Mouse (Mus musculus) kidney, embryonic 16.5 days (tissue): Measurements from ENCODE around the gene Cys1. TPM values are rescaled to one million over a fixed set of nuclear protein-coding genes. Genes with fewer than 3 reads are reported as not detected.

Source experiments
- ATAC-seq: fragments of 200-750 bp; cut with Nextera tagmentation; 2 replicates; pipeline ENCODE4 v1.8.0; 2017; ENCODE audit warnings: moderate TSS enrichment; ENCODE audit not compliant: low FRiP score, low TSS enrichment
- H3K27ac ChIP-seq: fragments of 300-500 bp; sonication (generic); 2 replicates; pipeline ENCODE4 v1.5.1; 2014; ENCODE audit warnings: low read length
- H3K27me3 ChIP-seq: fragments of 300-500 bp; sonication (generic); 2 replicates; pipeline ENCODE4 v1.6.1; 2014; ENCODE audit warnings: low read length, control low read depth, mixed read lengths; ENCODE audit not compliant: insufficient read depth
- H3K36me3 ChIP-seq: fragments of 300-500 bp; sonication (generic); 2 replicates; pipeline ENCODE4 v1.6.1; 2014; ENCODE audit warnings: low read length, control low read depth, mixed read lengths; ENCODE audit not compliant: insufficient read depth
- H3K4me1 ChIP-seq: fragments of 300-500 bp; sonication (generic); 2 replicates; pipeline ENCODE4 v1.6.1; 2014; ENCODE audit warnings: low read length, control low read depth, mixed read lengths; ENCODE audit not compliant: insufficient read depth
- H3K4me2 ChIP-seq: fragments of 300-500 bp; sonication (generic); replicated peaks from 2 replicates; pipeline ENCODE4 v1.6.1; 2014; ENCODE audit warnings: low read depth, low read length
- H3K4me3 ChIP-seq: fragments of 300-500 bp; sonication (generic); 2 replicates; pipeline ENCODE4 v1.5.1; 2014; ENCODE audit warnings: mild to moderate bottlenecking, low read length
- H3K9ac ChIP-seq: fragments of 300-500 bp; sonication (generic); replicated peaks from 2 replicates; pipeline ENCODE4 v1.6.1; 2014; ENCODE audit warnings: low read length
- H3K9me3 ChIP-seq: fragments of 300-500 bp; sonication (generic); 2 replicates; pipeline ENCODE4 v1.6.1; 2016; ENCODE audit warnings: low read length, control low read depth
- WGBS: fragments of 180-500 bp; shearing (Covaris S2); extraction: QIAGEN DNeasy Blood & Tissue Kit; methylation state at CpG from one replicate; pipeline ENCODE4 v1.1.7; 2014; 5-methylcytosine and 5-hydroxymethylcytosine counted together
- polyA plus RNA-seq: library from polyadenylated mRNA; unstranded; fragments of >200 nt; fragmentation: Nextera tagmentation; extraction: Ambion mirVana; gene quantifications from 2 replicates; pipeline ENCODE4 v1.2.1, GENCODE M21; 2015

The Cys1 gene
- polyA plus RNA-seq, 1 experiment from 2014 or later, result 11.1 TPM

- no peak overlapping the region for H3K4me2 ChIP-seq
- no peak overlapping the region for H3K27ac ChIP-seq
- H3K4me3 ChIP-seq, result no peak overlapping the region
- H3K9ac ChIP-seq, result no peak overlapping the region
- 0 out of 2 replicates have a peak, but pooled peaks cover 2% of the 10 kb centered on the region for H3K4me1 ChIP-seq
- H3K9me3 ChIP-seq, result no peaks in the 10 kb centered on the region
- 74% methylated on average over 4 of the region's 4 CpGs for WGBS
- ATAC-seq, result no peak
- H3K27me3 ChIP-seq, result no peaks in the 10 kb centered on the region
- no peaks in the 10 kb centered on the region for H3K36me3 ChIP-seq
Observed at GRCm38 (mm10) chr12:24632404-24632803, 49.2 kb downstream of the Cys1 start.

DNA sequence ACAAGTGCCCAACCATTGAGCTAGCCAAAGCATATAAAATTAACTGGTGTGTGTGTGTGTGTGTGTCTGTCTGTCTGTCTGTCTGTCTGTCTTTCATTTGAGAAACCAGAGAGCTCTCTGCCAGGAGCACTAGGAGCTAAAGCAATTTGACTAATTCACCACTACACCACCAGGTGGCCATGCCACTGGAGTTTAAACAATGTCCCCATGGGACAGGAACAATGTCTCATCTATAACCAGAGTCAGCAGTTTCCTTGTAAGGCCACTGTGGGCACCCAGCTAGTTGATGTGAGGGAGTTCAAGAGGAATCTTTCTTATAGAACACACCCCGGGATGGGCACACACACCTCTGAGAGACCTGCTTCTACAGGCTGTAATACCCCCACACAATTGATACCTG is 51.4 kb downstream of the Cys1 start:
- ATAC-seq, result peak; percentile 16; the same call in 1 of the 2 replicates
- Histone ChIP-seq H3K27me3 (no peaks in the 10 kb centered on the region), H3K27ac (no peak overlapping the region), H3K4me1 (0 out of 2 replicates have a peak, but pooled peaks cover 2% of the 10 kb centered on the region), H3K36me3 (no peaks in the 10 kb centered on the region), H3K9me3 (no peaks in the 10 kb centered on the region), H3K9ac (no peak overlapping the region), H3K4me3 (no peak overlapping the region), H3K4me2 (no peak overlapping the region)
- 70% methylated on average over 1 of the region's 1 CpGs for WGBS

DNA sequence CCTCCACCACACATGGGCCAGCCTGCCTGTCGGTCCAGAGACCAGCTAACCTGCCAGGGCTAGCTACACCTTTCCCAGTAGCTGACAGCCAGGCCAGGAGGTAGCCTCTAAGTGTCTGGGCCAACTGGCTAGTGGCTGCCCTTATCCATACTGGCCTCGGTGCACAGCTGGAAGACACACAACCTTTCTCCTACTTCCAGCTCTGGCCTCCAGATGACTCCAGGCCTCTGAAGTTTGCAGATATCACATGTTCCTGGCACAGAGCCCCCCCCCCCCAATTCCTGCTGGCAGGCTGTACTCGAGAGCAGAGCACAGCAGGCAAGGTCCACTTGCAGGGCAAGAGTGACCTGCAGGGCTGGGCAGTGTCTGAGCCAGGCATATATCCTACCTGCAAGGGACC is 54.4 kb downstream of the Cys1 start:
- no peaks in the 10 kb centered on the region for H3K36me3 ChIP-seq
- no peak overlapping the region for H3K27ac ChIP-seq
- H3K4me2 ChIP-seq, result no peak overlapping the region
- no peak overlapping the region for H3K9ac ChIP-seq
- H3K4me3 ChIP-seq, result no peak overlapping the region
- ATAC-seq, result 0 out of 2 replicates have a peak, but pooled peaks have one; percentile 13
- WGBS, result 65% methylated on average over 3 of the region's 3 CpGs
- H3K27me3 ChIP-seq, result no peaks in the 10 kb centered on the region
- no peaks in the 10 kb centered on the region for H3K4me1 ChIP-seq
- H3K9me3 ChIP-seq, result no peaks in the 10 kb centered on the region

GRCm38 (mm10) chr12:24626401-24626800 is 55.2 kb downstream of the Cys1 start:
- Histone ChIP-seq H3K9me3 (no peaks in the 10 kb centered on the region), H3K27ac (no peak overlapping the region), H3K4me2 (no peak overlapping the region), H3K27me3 (no peaks in the 10 kb centered on the region), H3K36me3 (no peaks in the 10 kb centered on the region), H3K4me3 (no peak overlapping the region), H3K9ac (no peak overlapping the region), H3K4me1 (no peaks in the 10 kb centered on the region)
- no peak for ATAC-seq
- 85% methylated on average over 5 of the region's 5 CpGs for WGBS

DNA sequence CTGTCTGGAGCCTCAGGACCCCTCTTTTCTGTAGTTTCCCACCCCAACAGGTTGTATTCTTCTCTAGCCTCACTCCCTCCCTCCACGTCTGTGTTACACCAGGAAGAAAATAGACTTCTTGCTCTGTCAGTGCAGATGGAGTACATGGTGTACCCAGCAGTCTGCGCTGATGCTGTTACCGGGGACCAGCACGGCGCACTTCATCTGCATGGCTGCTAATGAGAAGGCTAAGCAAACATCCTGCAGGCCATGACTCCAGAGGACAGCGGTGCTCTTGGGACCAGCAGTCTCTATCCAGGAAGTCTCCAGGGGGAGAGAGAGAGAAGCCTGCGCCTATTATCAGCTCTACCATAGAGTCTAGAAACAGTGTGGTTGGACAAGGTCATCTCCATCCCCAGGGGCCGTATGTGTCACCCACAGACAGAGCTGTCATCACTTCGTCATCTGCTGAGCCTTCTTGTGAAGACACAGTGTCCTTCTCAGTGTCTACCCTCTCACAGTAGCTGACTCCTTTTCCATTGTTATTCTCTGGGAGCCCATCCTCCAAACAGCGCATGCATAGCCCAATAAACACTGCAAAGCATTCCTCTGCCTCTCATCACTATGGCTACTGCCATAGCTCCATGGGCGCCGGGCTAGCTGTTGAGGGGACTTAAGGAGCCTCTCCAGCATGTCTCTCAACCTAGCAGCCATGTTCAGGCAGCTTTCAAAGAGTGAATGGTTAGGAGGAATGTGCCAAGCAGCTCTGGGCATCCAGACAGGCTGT is 57.9 kb downstream of the Cys1 start:
- no peak for ATAC-seq
- 75% methylated on average over 12 of the region's 12 CpGs for WGBS

DNA sequence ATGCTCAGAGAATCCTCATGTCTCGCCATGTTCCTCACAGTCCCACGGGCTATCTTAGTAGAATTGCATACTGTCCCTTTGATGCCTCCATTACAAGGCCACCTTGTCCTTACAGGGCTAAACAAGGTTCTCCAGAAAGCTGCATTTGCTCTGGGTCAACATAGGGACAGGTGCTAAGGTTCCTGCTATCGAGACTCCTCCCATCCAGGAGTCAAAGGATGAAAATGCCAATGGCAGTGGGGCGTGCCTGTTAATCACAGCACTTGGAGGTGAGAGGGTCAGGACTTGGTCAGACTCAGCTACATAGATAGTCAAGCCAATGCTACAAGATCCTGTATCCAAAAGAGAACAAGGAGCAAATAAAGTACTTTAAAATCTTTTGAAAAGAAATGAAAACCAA is 62.2 kb downstream of the Cys1 start:
- no peaks in the 10 kb centered on the region for H3K36me3 ChIP-seq
- no peak overlapping the region for H3K4me2 ChIP-seq
- no peak for ATAC-seq
- H3K4me1 ChIP-seq, result no peaks in the 10 kb centered on the region
- H3K27me3 ChIP-seq, result no peaks in the 10 kb centered on the region
- no peak overlapping the region for H3K4me3 ChIP-seq
- 81% methylated on average over 4 of the region's 4 CpGs for WGBS
- H3K27ac ChIP-seq, result no peak overlapping the region
- H3K9me3 ChIP-seq, result no peaks in the 10 kb centered on the region
- no peak overlapping the region for H3K9ac ChIP-seq

More for the DNA sequence above, 57.9 kb downstream of the Cys1 start:
- H3K9me3 ChIP-seq, result no peaks in the 10 kb centered on the region
- no peak overlapping the region for H3K27ac ChIP-seq
- no peaks in the 10 kb centered on the region for H3K36me3 ChIP-seq
- no peak overlapping the region for H3K9ac ChIP-seq
- no peaks in the 10 kb centered on the region for H3K27me3 ChIP-seq
- H3K4me2 ChIP-seq, result no peak overlapping the region
- H3K4me3 ChIP-seq, result no peak overlapping the region
- H3K4me1 ChIP-seq, result no peaks in the 10 kb centered on the region

Other genes starting within 250 kb of the Cys1 start
- gene Taf1b, start 183.5 kb downstream of the Cys1 start, polyA plus RNA-seq, result 32.1 and 32.8 TPM in 2 replicates
- gene Grhl1, start 109.5 kb downstream of the Cys1 start, polyA plus RNA-seq, result 2.8 TPM in 2 replicates
- gene Klf11, start 30.5 kb downstream of the Cys1 start, polyA plus RNA-seq, result 15.6 and 17.0 TPM in 2 replicates
- gene Rrm2, start 26.4 kb upstream of the Cys1 start, polyA plus RNA-seq, result 215 and 225 TPM in 2 replicates
- gene Mboat2, start 149.1 kb upstream of the Cys1 start, polyA plus RNA-seq, result 44.7 and 44.9 TPM in 2 replicates